Mouse (Mus musculus) left cerebral cortex, adult 6 months (tissue): Measurements from ENCODE around the gene Gm3238. TPM values are rescaled to one million over a fixed set of nuclear protein-coding genes. Genes with fewer than 3 reads are reported as not detected.

Experiments used
- long read RNA-seq, 2 experiments: library from polyadenylated mRNA; unstranded; transcript quantifications; one replicate each; pipeline ENCODE4 v2.0.0; 2019 to 2020
- polyA plus RNA-seq: library from polyadenylated mRNA; unstranded; fragments of <200 nt; fragmentation: Nextera tagmentation; gene quantifications from 2 replicates; pipeline ENCODE4 v1.2.3, GENCODE M21; 2021

Gm3238 gene
- polyA plus RNA-seq, result not detected in 2 replicates
- long read RNA-seq, experiment 1, result 0 reads
- long read RNA-seq, experiment 2, result 0 reads

DNA sequence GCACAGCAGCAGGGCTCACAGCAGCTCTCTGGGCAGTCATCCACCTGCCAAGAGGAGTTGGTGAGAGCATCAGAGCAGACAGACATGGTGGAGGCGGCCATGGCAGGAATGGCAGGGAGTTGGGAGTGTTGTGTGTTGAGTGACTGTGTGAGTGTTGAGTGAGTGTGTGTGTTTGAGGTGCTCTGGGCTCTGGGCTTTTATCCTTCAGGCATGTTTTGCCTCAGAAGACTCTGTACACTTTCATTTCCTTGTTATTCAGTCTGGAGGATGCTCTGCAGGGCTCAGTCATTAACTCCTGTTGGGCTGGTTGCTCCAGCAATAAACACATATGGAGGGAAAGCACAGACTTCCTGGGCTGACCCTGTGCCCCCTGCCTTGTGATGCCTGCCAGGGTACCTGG lies at the start of gene Gm3238:
Gene Gm3238 (minus strand): TSS at position 101 of the 400 bp plus-strand sequence.

DNA sequence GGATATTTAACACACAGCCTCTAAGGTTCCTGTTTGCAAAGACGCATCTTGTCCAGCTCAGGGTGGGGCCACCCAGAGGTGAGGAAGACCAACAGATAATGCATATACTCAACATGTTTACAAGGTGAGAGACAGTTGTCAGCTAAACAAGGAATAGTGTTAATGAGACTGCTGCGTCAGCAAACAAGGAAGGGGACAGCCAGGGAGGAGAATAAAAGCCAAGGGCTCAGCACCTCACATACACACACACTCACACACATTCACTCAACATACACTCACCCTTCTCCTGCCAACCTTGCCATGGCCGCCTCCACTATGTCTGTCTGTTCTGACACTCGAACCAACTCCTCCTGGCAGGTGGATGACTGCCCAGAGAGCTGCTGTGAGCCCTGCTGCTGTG lies 43.3 kb upstream of the Gm3238 start, which contains the start of gene Gm2696:
Gene Gm2696 (plus strand): TSS at position 301 of the 400 bp plus-strand sequence.

DNA sequence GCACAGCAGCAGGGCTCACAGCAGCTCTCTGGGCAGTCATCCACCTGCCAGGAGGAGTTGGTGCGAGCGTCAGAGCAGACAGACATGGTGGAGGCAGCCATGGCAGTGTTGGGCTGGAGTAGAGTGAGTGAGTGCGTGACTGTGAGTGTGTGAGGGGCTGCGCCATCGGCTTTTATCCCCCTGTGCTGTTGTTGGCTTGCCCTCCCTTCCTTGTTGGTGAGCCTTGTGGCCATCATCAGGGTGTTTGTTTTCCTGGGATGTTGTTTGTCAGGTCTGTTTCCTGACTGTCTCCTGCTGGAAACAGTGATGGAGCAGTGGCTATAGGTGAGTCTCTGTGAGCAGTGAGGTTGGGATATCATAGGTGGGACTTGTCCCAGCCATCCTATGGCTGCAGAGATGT lies 40.6 kb upstream of the Gm3238 start, which contains the start of gene Gm9507:
Gene Gm9507 (minus strand): TSS at position 101 of the 400 bp plus-strand sequence.

DNA sequence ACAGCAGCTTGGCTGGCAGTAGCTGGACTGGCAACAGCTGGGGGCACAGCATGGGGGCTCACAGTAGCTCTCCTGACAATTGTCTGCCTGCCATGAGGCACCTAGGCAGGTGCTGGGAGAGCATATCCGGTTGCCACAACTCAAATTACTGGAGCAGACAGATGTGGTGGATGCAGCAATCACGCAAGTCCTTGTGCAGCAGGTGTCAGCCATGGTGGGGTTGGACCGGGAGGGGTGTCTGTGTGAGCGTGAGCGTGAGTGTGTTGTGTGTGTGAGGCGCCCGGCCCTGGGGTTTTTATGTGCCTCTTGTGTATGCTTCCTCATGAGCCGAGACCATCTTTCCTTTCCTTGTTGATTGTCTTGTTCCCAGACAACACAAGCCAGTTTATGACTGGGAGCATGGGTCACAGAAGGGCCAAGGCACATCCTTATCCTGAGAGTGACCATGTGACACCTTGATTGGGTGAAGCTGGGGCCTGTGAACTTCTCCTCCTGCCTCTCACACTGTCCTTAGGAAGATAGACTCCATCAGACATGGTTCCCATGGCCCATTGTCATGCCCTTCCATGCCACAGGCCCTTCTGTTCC lies 27.9 kb upstream of the Gm3238 start, which contains the start of gene Gm19668:
Gene Gm19668 (minus strand): TSS at position 213 of the 588 bp plus-strand sequence.

DNA sequence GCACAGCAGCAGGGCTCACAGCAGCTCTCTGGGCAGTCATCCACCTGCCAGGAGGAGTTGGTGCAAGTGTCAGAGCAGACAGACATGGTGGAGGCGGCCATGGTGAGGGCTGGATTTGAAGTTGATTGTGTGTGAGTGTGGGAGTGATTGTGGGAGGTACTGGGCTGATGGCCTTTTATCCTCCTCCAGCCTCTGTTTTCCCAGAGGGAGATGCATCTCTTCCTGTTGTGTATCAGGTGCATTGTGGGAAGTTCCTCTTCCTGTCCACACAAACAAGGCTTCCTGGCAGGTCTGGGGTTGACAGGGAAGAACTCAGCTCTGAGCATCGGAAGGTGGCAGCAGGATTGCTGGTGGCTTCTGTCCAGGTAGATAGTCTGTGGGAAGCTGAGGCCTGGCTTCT lies 23.9 kb upstream of the Gm3238 start, which contains the start of gene Gm9639:
Gene Gm9639 (minus strand): TSS at position 101 of the 400 bp plus-strand sequence.

DNA sequence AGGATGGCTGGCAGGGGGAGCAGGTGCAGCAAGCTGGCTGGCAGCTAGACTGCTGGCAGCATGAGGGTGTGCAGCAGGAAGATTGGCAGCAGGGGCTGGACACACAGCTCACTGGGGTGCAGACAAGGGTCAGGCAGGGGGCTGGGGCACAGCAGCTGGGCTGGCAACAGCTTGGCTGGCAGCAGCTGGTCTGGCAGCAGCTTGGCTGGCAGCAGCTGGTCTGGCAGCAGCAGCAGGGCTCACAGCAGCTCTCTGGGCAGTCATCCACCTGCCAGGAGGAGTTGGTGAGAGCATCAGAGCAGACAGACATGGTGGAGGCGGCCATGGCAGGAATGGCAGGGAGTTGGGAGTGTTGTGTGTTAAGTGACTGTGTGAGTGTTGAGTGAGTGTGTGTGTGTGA lies 16.8 kb upstream of the Gm3238 start, which contains the start of gene Gm7137:
Gene Gm7137 (minus strand): TSS at position 325 of the 400 bp plus-strand sequence.

DNA sequence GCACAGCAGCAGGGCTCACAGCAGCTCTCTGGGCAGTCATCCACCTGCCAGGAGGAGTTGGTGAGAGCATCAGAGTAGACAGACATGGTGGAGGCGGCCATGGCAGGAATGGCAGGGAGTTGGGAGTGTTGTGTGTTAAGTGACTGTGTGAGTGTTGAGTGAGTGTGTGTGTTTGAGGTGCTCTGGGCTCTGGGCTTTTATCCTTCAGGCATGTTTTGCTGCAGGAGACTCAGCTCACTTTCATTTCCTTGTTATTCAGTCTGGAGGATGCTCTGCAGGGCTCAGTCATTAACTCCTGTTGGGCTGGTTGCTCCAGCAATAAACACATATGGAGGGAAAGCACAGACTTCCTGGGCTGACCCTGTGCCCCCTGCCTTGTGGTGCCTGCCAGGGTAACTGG lies 11.3 kb upstream of the Gm3238 start, which contains the start of gene Gm3250:
Gene Gm3250 (minus strand): TSS at position 101 of the 400 bp plus-strand sequence.

DNA sequence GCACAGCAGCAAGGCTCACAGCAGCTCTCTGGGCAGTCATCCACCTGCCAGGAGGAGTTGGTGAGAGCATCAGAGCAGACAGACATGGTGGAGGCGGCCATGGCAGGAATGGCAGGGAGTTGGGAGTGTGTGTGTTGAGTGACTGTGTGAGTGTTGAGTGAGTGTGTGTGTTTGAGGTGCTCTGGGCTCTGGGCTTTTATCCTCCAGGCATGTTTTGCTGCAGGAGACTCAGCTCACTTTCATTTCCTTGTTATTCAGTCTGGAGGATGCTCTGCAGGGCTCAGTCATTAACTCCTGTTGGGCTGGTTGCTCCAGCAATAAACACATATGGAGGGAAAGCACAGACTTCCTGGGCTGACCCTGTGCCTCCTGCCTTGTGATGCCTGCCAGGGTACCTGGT lies 5.7 kb upstream of the Gm3238 start, which contains the start of gene Gm7138:
Gene Gm7138 (minus strand): TSS at position 101 of the 400 bp plus-strand sequence.

DNA sequence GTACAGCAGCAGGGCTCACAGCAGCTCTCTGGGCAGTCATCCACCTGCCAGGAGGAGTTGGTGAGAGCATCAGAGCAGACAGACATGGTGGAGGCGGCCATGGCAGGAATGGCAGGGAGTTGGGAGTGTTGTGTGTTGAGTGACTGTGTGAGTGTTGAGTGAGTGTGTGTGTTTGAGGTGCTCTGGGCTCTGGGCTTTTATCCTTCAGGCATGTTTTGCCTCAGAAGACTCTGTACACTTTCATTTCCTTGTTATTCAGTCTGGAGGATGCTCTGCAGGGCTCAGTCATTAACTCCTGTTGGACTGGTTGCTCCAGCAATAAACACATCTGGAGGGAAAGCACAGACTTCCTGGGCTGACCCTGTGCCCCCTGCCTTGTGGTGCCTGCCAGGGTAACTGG lies 11.5 kb downstream of the Gm3238 start, which contains the start of gene Gm3233:
Gene Gm3233 (minus strand): TSS at position 101 of the 400 bp plus-strand sequence.

DNA sequence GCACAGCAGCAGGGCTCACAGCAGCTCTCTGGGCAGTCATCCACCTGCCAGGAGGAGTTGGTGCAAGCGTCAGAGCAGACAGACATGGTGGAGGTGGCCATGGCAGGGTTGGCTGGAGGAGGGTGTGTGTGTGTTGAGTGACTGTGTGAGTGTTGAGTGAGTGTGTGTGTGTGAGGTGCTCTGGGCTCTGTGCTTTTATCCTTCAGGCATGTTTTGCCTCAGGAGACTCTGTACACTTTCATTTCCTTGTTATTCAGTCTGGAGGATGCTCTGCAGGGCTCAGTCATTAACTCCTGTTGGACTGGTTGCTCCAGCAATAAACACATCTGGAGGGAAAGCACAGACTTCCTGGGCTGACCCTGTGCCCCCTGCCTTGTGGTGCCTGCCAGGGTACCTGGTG lies 19.9 kb downstream of the Gm3238 start, which contains the start of gene Gm9736:
Gene Gm9736 (minus strand): TSS at position 101 of the 400 bp plus-strand sequence.

DNA sequence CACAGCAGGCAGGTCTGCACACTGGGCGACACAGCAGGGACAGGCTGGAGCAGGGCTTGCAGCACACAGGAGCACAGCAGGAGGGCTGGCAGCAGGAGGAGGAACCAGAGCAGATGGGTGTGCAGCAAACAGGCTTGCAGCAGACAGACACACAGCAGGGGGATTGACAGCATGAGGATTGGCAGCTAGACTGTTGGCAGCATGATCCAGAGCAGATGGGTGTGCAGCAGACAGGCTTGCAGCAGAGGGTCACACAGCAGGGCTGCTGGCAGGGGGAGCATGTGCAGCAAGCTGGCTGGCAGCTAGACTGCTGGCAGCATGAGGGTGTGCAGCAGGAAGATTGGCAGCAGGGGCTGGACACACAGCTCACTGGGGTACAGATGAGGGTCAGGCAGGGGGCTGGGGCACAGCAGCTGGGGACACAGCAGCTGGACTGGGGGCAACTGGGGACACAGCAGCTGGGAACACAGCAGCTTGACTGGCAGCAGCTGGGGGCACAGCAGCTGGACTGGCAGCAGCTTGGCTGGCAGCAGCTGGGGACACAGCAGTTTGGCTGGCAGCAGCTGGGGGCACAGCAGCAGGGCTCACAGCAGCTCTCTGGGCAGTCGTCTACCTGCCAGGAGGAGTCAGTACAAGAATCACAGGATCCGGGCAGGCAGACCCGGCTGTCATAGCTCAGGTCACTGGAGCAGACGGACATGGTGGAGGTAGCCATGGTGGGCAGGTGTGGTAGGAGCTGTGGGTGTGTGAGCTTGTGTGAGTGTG lies 29.0 kb downstream of the Gm3238 start, which contains the start of gene Gm18596:
Gene Gm18596 (minus strand): TSS at position 715 of the 765 bp plus-strand sequence.

DNA sequence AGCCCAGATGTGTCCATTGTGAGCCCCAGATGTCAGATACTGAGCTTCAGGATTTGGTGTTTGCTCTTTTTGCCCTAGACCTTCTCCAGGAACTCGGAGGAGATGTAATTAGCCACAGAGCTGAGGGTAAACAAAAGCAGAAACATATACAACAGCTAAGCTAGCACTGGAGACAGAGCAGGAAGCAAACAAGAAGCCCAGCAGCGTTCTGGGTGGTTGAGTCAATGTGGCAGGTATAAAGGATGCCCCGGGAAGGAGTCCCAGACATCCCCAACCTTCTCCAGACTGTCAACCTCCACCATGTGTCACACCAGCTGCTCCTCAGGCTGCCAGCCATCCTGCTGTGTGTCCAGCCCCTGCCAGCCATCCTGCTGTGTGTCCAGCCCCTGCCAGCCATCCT lies 44.9 kb downstream of the Gm3238 start, which contains the start of gene Gm10100:
Gene Gm10100 (plus strand): TSS at position 301 of the 400 bp plus-strand sequence.

Other genes starting within 250 kb of the Gm3238 start
- gene Itgb2, start 241.1 kb downstream of the Gm3238 start, polyA plus RNA-seq, result 4.6 and 4.9 TPM in 2 replicates
- gene Pttg1ip, start 189.6 kb downstream of the Gm3238 start, polyA plus RNA-seq, result 56.3 and 68.9 TPM in 2 replicates
- 157 and 188 TPM in 2 replicates for gene Sumo3, start 165.2 kb downstream of the Gm3238 start, polyA plus RNA-seq
- gene Gm49325, start 165.1 kb downstream of the Gm3238 start, polyA plus RNA-seq, result 1.9 and 10.3 TPM in 2 replicates
- gene Ube2g2, start 149.1 kb downstream of the Gm3238 start, polyA plus RNA-seq, result 50.9 and 59.2 TPM in 2 replicates
- 0.20 TPM in 2 replicates for gene Tspear, start 84.8 kb downstream of the Gm3238 start, polyA plus RNA-seq
- gene Gm19402, start 80.6 kb downstream of the Gm3238 start, polyA plus RNA-seq, result not detected in 2 replicates
- not detected in 2 replicates for gene Gm9508, start 74.1 kb downstream of the Gm3238 start, polyA plus RNA-seq
- gene Gm10272, start 64.7 kb downstream of the Gm3238 start, polyA plus RNA-seq, result not detected in 2 replicates
- gene Gm10024, start 59.9 kb downstream of the Gm3238 start, polyA plus RNA-seq, result not detected in 2 replicates
- not detected in 2 replicates for gene Gm10142, start 55.5 kb downstream of the Gm3238 start, polyA plus RNA-seq
- gene Krtap12-1, start 50.7 kb downstream of the Gm3238 start, polyA plus RNA-seq, result not detected in 2 replicates
- gene Gm10100, start 44.8 kb downstream of the Gm3238 start, polyA plus RNA-seq, result not detected in 2 replicates
- not detected in 2 replicates for gene Gm18596, start 28.7 kb downstream of the Gm3238 start, polyA plus RNA-seq
- gene Gm9736, start 20.0 kb downstream of the Gm3238 start, polyA plus RNA-seq, result not detected in 2 replicates
- not detected in 2 replicates for gene Gm3233, start 11.6 kb downstream of the Gm3238 start, polyA plus RNA-seq
- not detected in 2 replicates for gene Gm7138, start 5.6 kb upstream of the Gm3238 start, polyA plus RNA-seq
- not detected in 2 replicates for gene Gm3250, start 11.2 kb upstream of the Gm3238 start, polyA plus RNA-seq
- gene Gm7137, start 16.9 kb upstream of the Gm3238 start, polyA plus RNA-seq, result not detected in 2 replicates
- gene Gm9639, start 23.8 kb upstream of the Gm3238 start, polyA plus RNA-seq, result not detected in 2 replicates
- not detected in 2 replicates for gene Gm19668, start 27.8 kb upstream of the Gm3238 start, polyA plus RNA-seq
- gene Gm9507, start 40.5 kb upstream of the Gm3238 start, polyA plus RNA-seq, result not detected in 2 replicates
- gene Gm2696, start 43.4 kb upstream of the Gm3238 start, polyA plus RNA-seq, result not detected in 2 replicates
- not detected in 2 replicates for gene Krtap10-4, start 55.8 kb upstream of the Gm3238 start, polyA plus RNA-seq
- not detected in 2 replicates for gene Krtap10-10, start 64.6 kb upstream of the Gm3238 start, polyA plus RNA-seq
- not detected in 2 replicates for gene Gm36176, start 75.5 kb upstream of the Gm3238 start, polyA plus RNA-seq
- gene Gm10318, start 81.5 kb upstream of the Gm3238 start, polyA plus RNA-seq, result not detected in 2 replicates
- gene Gm3285, start 90.7 kb upstream of the Gm3238 start, polyA plus RNA-seq, result not detected in 2 replicates
- 4.8 TPM in 2 replicates for gene Lrrc3, start 131.2 kb upstream of the Gm3238 start, polyA plus RNA-seq
- gene Trpm2, start 199.2 kb upstream of the Gm3238 start, polyA plus RNA-seq, result 3.8 and 4.0 TPM in 2 replicates
- gene 1810043G02Rik, start 207.2 kb upstream of the Gm3238 start, polyA plus RNA-seq, result 38.1 and 47.5 TPM in 2 replicates
- 67.7 and 71.8 TPM in 2 replicates for gene Pfkl, start 238.8 kb upstream of the Gm3238 start, polyA plus RNA-seq